Mouse (Mus musculus): ENCODE measurements around the gene Gm6710.
"Not testable (repeated sequence)": the region's sequence is repeated elsewhere in the genome, so short reads cannot be mapped to it uniquely, and the experiment has no call there.

Gene Gm6710

DNA sequence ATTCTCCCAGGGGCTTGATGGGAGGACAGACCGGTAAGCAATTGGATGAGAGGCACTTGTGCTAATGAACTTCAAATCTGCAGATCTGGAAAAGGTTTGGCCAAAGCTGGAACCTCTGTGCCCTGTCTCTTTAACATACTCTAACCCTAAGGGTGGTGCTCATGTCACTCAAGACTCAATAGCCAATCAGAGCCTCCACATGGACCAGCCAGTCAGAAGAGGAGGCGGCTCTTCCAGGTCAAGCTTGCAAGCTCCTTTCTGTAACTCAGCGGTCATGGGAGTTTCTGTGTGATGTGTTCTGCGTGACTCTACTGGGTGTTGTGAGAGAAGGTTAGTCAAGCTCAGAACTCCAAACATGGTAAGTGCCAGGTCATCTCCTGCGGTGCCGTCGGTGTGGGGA is at the start of gene Gm6710:
Gene Gm6710 (plus strand): TSS at position 196 of the 400 bp plus-strand sequence.
- not testable (repeated sequence) for DNase-seq (ENCODE audit: extremely low spot score)

Data from embryo, embryonic 9.5 days (tissue).